Comparison of ENCODE assay signal across 26 mouse cellular contexts in genomic region chr17:5033346-5033745, GRCm38 (mm10). TPM values are rescaled to one million over a fixed set of nuclear protein-coding genes. Genes with fewer than 3 reads are reported as not detected.
DNase-seq lines count a peak whose midpoint lies in the region; ATAC-seq and TF ChIP-seq lines count a peak whose summit lies in the region.
"Had no signal": no experiment of that assay in that cellular context is flagged by ENCODE, and none has a peak within 500 bp of the region (broad histone marks: within the 10 kb centered on the region; RNA-seq: fewer than 3 reads in every experiment).

No protein-coding gene starts in this region.

- DNase-seq in heart, adult 2 months, result peak in 1 of 2 experiments; percentile 30
- DNase-seq in heart, postnatal 10 days, result peak; percentile 36 to 41
- DNase-seq in heart, postnatal 25 days (ENCODE audit: low spot score), result no peak
- DNase-seq in kidney, adult 8-10 months, result no peak
- DNase-seq: adrenal gland, adult 2 months; adrenal gland, postnatal 14 days; cerebellum, adult 11-12 months; cerebellum, adult 8-10 months; cerebellum, postnatal 10 days; cerebellum, postnatal 36 days; embryo, embryonic 11 days; gastrocnemius, postnatal 10 days; kidney, adult 11 months had no signal

- H3K27ac ChIP-seq in heart, adult 2 months, result peak overlapping the region; percentile 2; the same call in 1 of the 2 replicates
- H3K27ac ChIP-seq in heart, embryonic 12.5 days (ENCODE audit: poor library complexity, severe bottlenecking), result no peak overlapping the region
- H3K27ac ChIP-seq in brown adipose tissue, adult 24 weeks (replicated peaks; ENCODE audit: low read depth, low read length), result peak overlapping the region; percentile 52
- H3K27ac ChIP-seq: embryonic facial prominence, embryonic 10.5 days; embryonic facial prominence, embryonic 13.5 days; forebrain, embryonic 12.5 days; forebrain, embryonic 15.5 days; heart, embryonic 15.5 days; hindbrain, embryonic 10.5 days; hindbrain, embryonic 13.5 days; intestine, embryonic 15.5 days had no signal

- no peak for TF ChIP-seq POLR2A in heart, adult 2 months (IDR thresholded peaks at IDR 0.05; ENCODE audit: insufficient read depth, low read depth, low read length)

- no peaks in the 10 kb centered on the region; the same call in 1 of the 2 replicates for H3K9me3 ChIP-seq in heart, embryonic 12.5 days (replicated peaks)
- H3K9me3 ChIP-seq: embryonic facial prominence, embryonic 10.5 days; embryonic facial prominence, embryonic 13.5 days; forebrain, embryonic 12.5 days; forebrain, embryonic 15.5 days; heart, embryonic 15.5 days; hindbrain, embryonic 10.5 days; hindbrain, embryonic 13.5 days; intestine, embryonic 15.5 days had no signal

- no peak overlapping the region for H3K9ac ChIP-seq in heart, adult 2 months (ENCODE audit: low read depth, low read length)
- H3K9ac ChIP-seq in heart, embryonic 12.5 days, result no peak overlapping the region
- H3K9ac ChIP-seq: embryonic facial prominence, embryonic 13.5 days; forebrain, embryonic 12.5 days; forebrain, embryonic 15.5 days; heart, embryonic 15.5 days; hindbrain, embryonic 13.5 days; intestine, embryonic 15.5 days had no signal

- TF ChIP-seq EP300 in heart, adult 2 months (IDR thresholded peaks at IDR 0.05; ENCODE audit: insufficient read depth, low read depth, low read length), result no peak

- 0 out of 2 replicates have a peak, but pooled peaks cover 2% of the 10 kb centered on the region for H3K36me3 ChIP-seq in heart, adult 2 months (ENCODE audit: control insufficient read depth, insufficient read depth, low read length)
- H3K36me3 ChIP-seq in heart, embryonic 12.5 days, result no peaks in the 10 kb centered on the region
- H3K36me3 ChIP-seq: embryonic facial prominence, embryonic 13.5 days; forebrain, embryonic 12.5 days; forebrain, embryonic 15.5 days; heart, embryonic 15.5 days; hindbrain, embryonic 10.5 days; hindbrain, embryonic 13.5 days; intestine, embryonic 15.5 days had no signal

- peaks cover 34% of the 10 kb centered on the region for H3K4me1 ChIP-seq in heart, adult 2 months (ENCODE audit: control insufficient read depth, insufficient read depth, low read length)
- peaks cover 31% of the 10 kb centered on the region for H3K4me1 ChIP-seq in heart, embryonic 12.5 days (replicated peaks)
- peaks cover 43% of the 10 kb centered on the region for H3K4me1 ChIP-seq in brown adipose tissue, adult 24 weeks (ENCODE audit: control insufficient read depth, insufficient read depth, insufficient read length, low read length)

- H3K27me3 ChIP-seq in heart, adult 2 months (ENCODE audit: control insufficient read depth, insufficient read depth, low read length), result no peaks in the 10 kb centered on the region
- no peaks in the 10 kb centered on the region for H3K27me3 ChIP-seq in heart, embryonic 12.5 days (replicated peaks)
- H3K27me3 ChIP-seq: embryonic facial prominence, embryonic 13.5 days; forebrain, embryonic 12.5 days; forebrain, embryonic 15.5 days; heart, embryonic 15.5 days; hindbrain, embryonic 13.5 days; intestine, embryonic 15.5 days had no signal

- H3K4me3 ChIP-seq in heart, adult 2 months, result no peak overlapping the region
- H3K4me3 ChIP-seq in heart, embryonic 12.5 days, result no peak overlapping the region
- no peak overlapping the region for H3K4me3 ChIP-seq in brown adipose tissue, adult 24 weeks (ENCODE audit: insufficient read depth, low read depth, low read length)
- H3K4me3 ChIP-seq: embryonic facial prominence, embryonic 10.5 days; embryonic facial prominence, embryonic 13.5 days; erythroblast, embryonic 14.5 days; forebrain, embryonic 12.5 days; forebrain, embryonic 15.5 days; heart, embryonic 15.5 days; hindbrain, embryonic 10.5 days; hindbrain, embryonic 13.5 days; intestine, embryonic 15.5 days had no signal

- no peak for ATAC-seq in heart, embryonic 12.5 days (ENCODE audit: insufficient number of reproducible peaks, low FRiP score)
- ATAC-seq: CD4-positive, CD25-positive, alpha-beta regulatory T cell, adult 4 months; forebrain, embryonic 15.5 days; hindbrain, embryonic 16.5 days; intestine, embryonic 15.5 days had no signal

- intact Hi-C loops in heart, adult 2 months (cut with DNase I), result loop anchor here (5.0 kb wide), 1 partner anchor 36 kb away; no protein-coding TSS in a partner anchor
- intact Hi-C loops in heart, postnatal 10 days (cut with DNase I), result no loop called here
- intact Hi-C loops in heart, postnatal 25 days (cut with DNase I), result no loop called here

- no peak for TF ChIP-seq CTCF in heart, adult 2 months (IDR thresholded peaks at IDR 0.05)

- H3K4me2 ChIP-seq in heart, embryonic 12.5 days, result no peak overlapping the region
- H3K4me2 ChIP-seq: embryonic facial prominence, embryonic 13.5 days; forebrain, embryonic 12.5 days; forebrain, embryonic 15.5 days; heart, embryonic 15.5 days; hindbrain, embryonic 13.5 days; intestine, embryonic 15.5 days had no signal

- 33% methylated on average over 3 of the region's 3 CpGs for WGBS in heart, adult 2 months
- 68% methylated on average over 3 of the region's 3 CpGs for WGBS in heart, embryonic 12.5 days

- peaks cover 14% of the 10 kb centered on the region for H3K79me2 ChIP-seq in heart, adult 2 months (replicated peaks; ENCODE audit: control insufficient read depth, insufficient read depth, low read length)

RNA-seq across cellular contexts. Expression of gene Arid1b, which starts 39.2 kb away (rescaled TPM):
- total RNA-seq in heart, adult 2 months (2021), result 10 to 100 TPM; 26.8 to 27.8 TPM
- polyA plus RNA-seq in heart, adult 2 months (2012; rRNA removed), result 11.1 and 11.8 TPM in 2 replicates
- polyA plus RNA-seq in heart, embryonic 12.5 days (2016; fragmentation: Nextera tagmentation; extraction: Ambion mirVana), result 8.1 and 8.7 TPM in 2 replicates
- total RNA-seq in heart, postnatal 10 days (2021), result 10 to 100 TPM; 38.9 to 41.4 TPM
- 10 to 100 TPM; 28.2 to 32.0 TPM for total RNA-seq in heart, postnatal 25 days (2021)
- 11.1 and 13.9 TPM in 2 replicates for polyA plus RNA-seq in brown adipose tissue, adult 24 weeks (2012; ENCODE audit: insufficient read depth, insufficient read length, missing spikeins)

Comparison
In these comparisons a context has a peak if more than half of its experiments do, and no peak if none do; other contexts are left out.
1. DNase-seq: peak in heart, postnatal 10 days (2 of 2); none in heart, postnatal 25 days (single experiment) and kidney, adult 8-10 months (0 of 2).